Mouse (Mus musculus) adipocyte (in vitro differentiated cells): ENCODE results near the gene Vcp.
"Not testable (repeated sequence)": the region's sequence is repeated elsewhere in the genome, so short reads cannot be mapped to it uniquely, and the experiment has no call there.

Experiments used
- DNase-seq: peaks from one replicate; pipeline ENCODE4 v3.0.0-alpha.2; 2016; ENCODE audit warnings: low spot score

Gene Vcp

GRCm38 (mm10) chr4:43029121-43029520, 28.8 kb upstream of the Vcp start:
- DNase-seq: no peak

- peak; percentile 96 for DNase-seq
Observed at GRCm38 (mm10) chr4:43025084-43025960, 25.0 kb upstream of the Vcp start, which contains the start of gene Pigo. Gene Pigo (minus strand): TSS chr4:43025819.

- DNase-seq: no peak
Observed at GRCm38 (mm10) chr4:43024673-43025072, 24.4 kb upstream of the Vcp start.

GRCm38 (mm10) chr4:43021341-43021740, 21.0 kb upstream of the Vcp start:
- no peak for DNase-seq

- DNase-seq: no peak
Observed at GRCm38 (mm10) chr4:43020876-43021275, 20.6 kb upstream of the Vcp start.

GRCm38 (mm10) chr4:43019641-43020465, 19.5 kb upstream of the Vcp start:
- DNase-seq: no peak

- DNase-seq: no peak
Observed at GRCm38 (mm10) chr4:43019176-43019575, 18.9 kb upstream of the Vcp start.

- peak; percentile 82 for DNase-seq
Observed at GRCm38 (mm10) chr4:43018156-43018555, 17.8 kb upstream of the Vcp start.

GRCm38 (mm10) chr4:43012091-43012490, 11.8 kb upstream of the Vcp start:
- no peak for DNase-seq

GRCm38 (mm10) chr4:43010161-43011038, 10.1 kb upstream of the Vcp start, which contains the start of gene Fancg:
Gene Fancg (minus strand): TSS chr4:43010506.
- peak; percentile 70 for DNase-seq

- peak; percentile 79 for DNase-seq
Observed at GRCm38 (mm10) chr4:43005765-43006164, 5.5 kb upstream of the Vcp start.

- DNase-seq: no peak
Observed at GRCm38 (mm10) chr4:43004951-43005350, 4.6 kb upstream of the Vcp start.

- DNase-seq: peak; percentile 47
Observed at GRCm38 (mm10) chr4:43002756-43003439, 2.6 kb upstream of the Vcp start.

- no peak for DNase-seq
Observed at GRCm38 (mm10) chr4:43001272-43001671, 965 bp upstream of the Vcp start.

GRCm38 (mm10) chr4:42999451-43000140, 711 bp downstream of the Vcp start:
- peak; percentile 79 for DNase-seq

- no peak for DNase-seq
Observed at GRCm38 (mm10) chr4:42998022-42998421, 2.3 kb downstream of the Vcp start.

- DNase-seq: no peak
Observed at GRCm38 (mm10) chr4:42988296-42988695, 12.0 kb downstream of the Vcp start.

GRCm38 (mm10) chr4:42980467-42980866, 19.8 kb downstream of the Vcp start:
- DNase-seq: not testable (repeated sequence)

- DNase-seq: no peak
Observed at GRCm38 (mm10) chr4:42978062-42978461, 22.2 kb downstream of the Vcp start.

- DNase-seq: no peak
Observed at GRCm38 (mm10) chr4:42973868-42974267, 26.4 kb downstream of the Vcp start.

- DNase-seq: no peak
Observed at GRCm38 (mm10) chr4:42972952-42973351, 27.4 kb downstream of the Vcp start.
